Mouse (Mus musculus): Measurements from ENCODE around the gene Gm3636. TPM values are rescaled to one million over a fixed set of nuclear protein-coding genes. Genes with fewer than 3 reads are reported as not detected.

Gene Gm3636
- polyA plus RNA-seq (2017; shearing (Covaris generic)): 1.5 TPM

GRCm38 (mm10) chr14:6742232-6742631 lies at the start of gene Gm3636:
Gm3636 (minus strand) TSS chr14:6742332.

GRCm38 (mm10) chr14:6774311-6774710 lies 32.2 kb upstream of the Gm3636 start, which contains the start of gene Gm8362:
Gm8362 (minus strand) TSS chr14:6774411.

GRCm38 (mm10) chr14:6720151-6720550 lies 22.0 kb downstream of the Gm3636 start, which contains the start of gene Gm8050:
Gm8050 (minus strand) TSS chr14:6720251.

Other genes starting within 250 kb of the Gm3636 start
- gene Gm8356, start 205.0 kb downstream of the Gm3636 start, polyA plus RNA-seq (2017; shearing (Covaris generic)): not detected
- not detected for gene Gm3629, start 151.7 kb downstream of the Gm3636 start, polyA plus RNA-seq (2017; shearing (Covaris generic))
- gene Gm3460, start 119.9 kb downstream of the Gm3636 start, polyA plus RNA-seq (2017; shearing (Covaris generic)): not detected
- not detected for gene Gm10251, start 58.2 kb downstream of the Gm3636 start, polyA plus RNA-seq (2017; shearing (Covaris generic))
- not detected for gene Gm8050, start 22.1 kb downstream of the Gm3636 start, polyA plus RNA-seq (2017; shearing (Covaris generic))
- gene Gm8362, start 32.1 kb upstream of the Gm3636 start, polyA plus RNA-seq (2017; shearing (Covaris generic)): not detected
- gene Gm3642, start 98.0 kb upstream of the Gm3636 start, polyA plus RNA-seq (2017; shearing (Covaris generic)): not detected
- not detected for gene Gm3667, start 147.6 kb upstream of the Gm3636 start, polyA plus RNA-seq (2017; shearing (Covaris generic))
- gene Gm6356, start 231.5 kb upstream of the Gm3636 start, polyA plus RNA-seq (2017; shearing (Covaris generic)): not detected

Data from naive thymus-derived CD4-positive, alpha-beta T cell, adult 5 months (primary cell).